8 mouse cellular contexts compared by ENCODE assay signal in the genomic region with DNA sequence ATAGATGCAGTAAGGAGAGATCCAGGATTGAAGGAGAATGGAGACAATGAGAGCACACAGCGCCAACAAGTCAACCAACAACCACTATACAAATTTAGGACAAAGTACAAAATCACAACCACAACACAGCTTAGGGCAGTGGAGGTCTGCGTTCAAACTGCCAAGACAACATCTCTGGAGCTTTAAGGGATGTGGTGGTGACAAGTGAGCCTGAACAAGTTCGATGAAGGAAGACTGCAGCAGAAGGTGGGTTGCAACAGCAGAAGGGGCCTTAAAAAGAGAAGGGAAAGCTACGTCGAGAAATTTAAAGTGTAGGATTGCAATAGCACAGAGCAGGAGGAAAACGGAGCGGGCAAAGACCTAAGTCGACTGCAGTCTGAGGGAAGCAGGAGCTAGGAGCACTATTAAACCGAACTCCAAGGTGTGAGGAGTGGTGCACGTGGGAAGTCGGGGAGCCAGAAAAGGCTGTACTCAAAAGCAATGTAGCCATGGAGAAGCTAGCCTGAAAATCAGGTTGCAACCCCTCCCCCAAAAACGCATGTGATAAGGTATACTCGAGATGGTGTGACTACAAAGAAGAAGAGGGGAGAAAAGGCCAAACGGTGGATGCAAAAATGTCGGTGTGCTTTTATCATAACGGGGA. TPM values are rescaled to one million over a fixed set of nuclear protein-coding genes. Genes with fewer than 3 reads are reported as not detected.
A peak's percentile ranks its signal among the peaks of the same experiment; 100 is the strongest.
DNase-seq lines count a peak whose midpoint lies in the region; ATAC-seq lines count a peak whose summit lies in the region.

No protein-coding gene starts in this region.

- H3K9me3 ChIP-seq in heart, embryonic 11.5 days (replicated peaks; ENCODE audit: control insufficient read depth, low read length), result no peaks in the 10 kb centered on the region
- no peaks in the 10 kb centered on the region for H3K9me3 ChIP-seq in kidney, embryonic 14.5 days (ENCODE audit: control insufficient read depth, low read length)
- no peaks in the 10 kb centered on the region for H3K9me3 ChIP-seq in liver, embryonic 13.5 days (replicated peaks)

- H3K36me3 ChIP-seq in heart, embryonic 11.5 days (ENCODE audit: control insufficient read depth, insufficient read depth, low read length), result no peaks in the 10 kb centered on the region
- H3K36me3 ChIP-seq in kidney, embryonic 14.5 days (ENCODE audit: control insufficient read depth, insufficient read depth, low read length), result no peaks in the 10 kb centered on the region
- H3K36me3 ChIP-seq in liver, embryonic 13.5 days, result no peaks in the 10 kb centered on the region

- ATAC-seq in heart, embryonic 11.5 days (replicated peaks; ENCODE audit: insufficient number of reproducible peaks, low FRiP score, low TSS enrichment), result no peak
- ATAC-seq in frontal cortex, adult (ENCODE audit: low TSS enrichment), result peak; percentile 18; the same call in 1 of the 2 replicates
- no peak for ATAC-seq in kidney, embryonic 14.5 days (ENCODE audit: low FRiP score, low TSS enrichment)
- ATAC-seq in liver, embryonic 13.5 days (ENCODE audit: low read depth), result no peak; the same call in 1 of the 2 replicates

- intact Hi-C loops in heart, postnatal 10 days (cut with DNase I), result loop anchor here (5.0 kb wide), 2 partner anchors 124 to 256 kb away; a partner anchor contains a TSS

- peak overlapping the region; percentile 84 for H3K4me2 ChIP-seq in heart, embryonic 11.5 days
- peak overlapping the region; percentile 82 for H3K4me2 ChIP-seq in kidney, embryonic 14.5 days (replicated peaks; ENCODE audit: low read depth, low read length)
- peak overlapping the region; percentile 95 for H3K4me2 ChIP-seq in liver, embryonic 13.5 days

- peaks cover 7% of the 10 kb centered on the region for H3K4me1 ChIP-seq in heart, embryonic 11.5 days (ENCODE audit: control insufficient read depth, insufficient read depth, low read length)
- peaks cover 10% of the 10 kb centered on the region; the same call in 1 of the 2 replicates for H3K4me1 ChIP-seq in kidney, embryonic 14.5 days (ENCODE audit: control insufficient read depth, insufficient read depth, low read length)
- peaks cover 34% of the 10 kb centered on the region for H3K4me1 ChIP-seq in liver, embryonic 13.5 days (replicated peaks)

- no peak for DNase-seq in heart, postnatal 10 days
- DNase-seq in c-Kit-positive CD71-positive TER-119-positive erythroid progenitor cells, embryonic 14.5 days (ENCODE audit: low spot score), result peak; percentile 15
- no peak for DNase-seq in liver, embryonic 13.5 days
- DNase-seq in retina, postnatal 1 day, result peak; percentile 28
- no peak for DNase-seq in gastrocnemius, postnatal 10 days

- H3K4me3 ChIP-seq in heart, embryonic 11.5 days (ENCODE audit: low read depth, low read length), result peak overlapping the region; percentile 91
- peak overlapping the region; percentile 90 for H3K4me3 ChIP-seq in kidney, embryonic 14.5 days (ENCODE audit: low read length)
- H3K4me3 ChIP-seq in liver, embryonic 13.5 days (replicated peaks), result peak overlapping the region; percentile 94

- peak overlapping the region; percentile 94 for H3K9ac ChIP-seq in heart, embryonic 11.5 days (ENCODE audit: low read depth, low read length)
- peak overlapping the region; percentile 87 for H3K9ac ChIP-seq in kidney, embryonic 14.5 days (ENCODE audit: low read depth, low read length)
- H3K9ac ChIP-seq in liver, embryonic 13.5 days, result peak overlapping the region; percentile 90

- 5% methylated on average over 16 of the region's 16 CpGs for WGBS in heart, embryonic 11.5 days (ENCODE audit: insufficient replicate concordance)
- 4% methylated on average over 16 of the region's 16 CpGs for WGBS in kidney, embryonic 14.5 days
- 4% methylated on average over 16 of the region's 16 CpGs for WGBS in liver, embryonic 13.5 days (ENCODE audit: insufficient replicate concordance)

- peak overlapping the region; percentile 77; the same call in 1 of the 2 replicates for H3K27ac ChIP-seq in heart, embryonic 11.5 days (ENCODE audit: low read depth, low read length)
- no peak overlapping the region for H3K27ac ChIP-seq in kidney, embryonic 14.5 days (ENCODE audit: low read depth, low read length)
- H3K27ac ChIP-seq in liver, embryonic 13.5 days, result peak overlapping the region; percentile 81

- no peaks in the 10 kb centered on the region for H3K27me3 ChIP-seq in heart, embryonic 11.5 days (ENCODE audit: control insufficient read depth, insufficient read depth, low read length)
- H3K27me3 ChIP-seq in kidney, embryonic 14.5 days (ENCODE audit: control insufficient read depth, insufficient read depth, low read length), result no peaks in the 10 kb centered on the region
- H3K27me3 ChIP-seq in liver, embryonic 13.5 days, result no peaks in the 10 kb centered on the region

RNA-seq across cellular contexts. Expression of a gene that starts 1.3 kb away (rescaled TPM):
- polyA plus RNA-seq in heart, embryonic 11.5 days (2014; fragmentation: Nextera tagmentation; extraction: Ambion mirVana), result 21.2 and 23.7 TPM in 2 replicates
- 10 to 100 TPM; 26.8 to 32.7 TPM for total RNA-seq in heart, postnatal 10 days (2021)
- polyA plus RNA-seq in kidney, embryonic 14.5 days (2014; fragmentation: Nextera tagmentation; extraction: Ambion mirVana), result 31.8 and 38.7 TPM in 2 replicates
- polyA plus RNA-seq in liver, embryonic 13.5 days (2015; fragmentation: Nextera tagmentation; extraction: Ambion mirVana), result 17.1 and 18.7 TPM in 2 replicates
- total RNA-seq in gastrocnemius, postnatal 10 days (2021), result 10 to 100 TPM; 29.5 to 37.1 TPM

Comparison
In these comparisons a context has a peak if more than half of its experiments do, and no peak if none do; other contexts are left out.
1. DNase-seq: peak in c-Kit-positive CD71-positive TER-119-positive erythroid progenitor cells, embryonic 14.5 days (single experiment) and retina, postnatal 1 day (single experiment); none in heart, postnatal 10 days (0 of 2), liver, embryonic 13.5 days (single experiment) and gastrocnemius, postnatal 10 days (single experiment).
2. Peak in every context shown above with its lines, with median percentiles within 50 percentile points of each other: H3K4me2 ChIP-seq, H3K4me3 ChIP-seq and H3K9ac ChIP-seq.